Mouse (Mus musculus) urinary bladder, adult 2 months (tissue): ENCODE data around the gene Map3k21. TPM values are rescaled to one million over a fixed set of nuclear protein-coding genes. Genes with fewer than 3 reads are reported as not detected.
A peak's percentile ranks its signal among the peaks of the same experiment; 100 is the strongest.

Experiments
- DNase-seq: peaks from one replicate; pipeline ENCODE4 v3.0.0; 2022; ENCODE audit warnings: low spot score
- polyA plus RNA-seq: library from polyadenylated mRNA; depleted of rRNA; stranded (reverse); fragments of >200 nt; gene quantifications from 2 replicates; pipeline ENCODE4 v1.2.3, GENCODE M21; 2012

Gene Map3k21
- polyA plus RNA-seq, 1 experiment, result 0.44 TPM

DNA sequence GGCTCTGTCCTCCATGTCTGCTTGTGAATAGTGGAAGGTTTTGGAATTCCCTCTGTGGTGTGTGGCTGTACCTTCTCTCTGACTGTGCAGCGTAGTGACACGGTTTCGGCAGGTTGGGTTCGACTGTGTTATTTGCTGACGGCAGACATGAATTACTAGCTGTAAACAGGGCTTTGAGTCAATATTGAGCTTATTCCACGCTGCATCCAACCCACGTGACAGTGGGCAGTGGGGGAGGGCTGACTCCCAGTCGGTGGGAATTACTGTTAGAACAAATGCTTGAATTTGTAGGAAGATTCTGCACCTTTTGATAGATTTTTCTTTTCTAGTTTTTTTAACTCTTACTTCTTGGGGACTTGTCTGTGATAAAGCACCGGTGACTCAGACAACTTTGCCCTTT, 4.1 kb downstream of the Map3k21 start:
- DNase-seq, result no peak

DNA sequence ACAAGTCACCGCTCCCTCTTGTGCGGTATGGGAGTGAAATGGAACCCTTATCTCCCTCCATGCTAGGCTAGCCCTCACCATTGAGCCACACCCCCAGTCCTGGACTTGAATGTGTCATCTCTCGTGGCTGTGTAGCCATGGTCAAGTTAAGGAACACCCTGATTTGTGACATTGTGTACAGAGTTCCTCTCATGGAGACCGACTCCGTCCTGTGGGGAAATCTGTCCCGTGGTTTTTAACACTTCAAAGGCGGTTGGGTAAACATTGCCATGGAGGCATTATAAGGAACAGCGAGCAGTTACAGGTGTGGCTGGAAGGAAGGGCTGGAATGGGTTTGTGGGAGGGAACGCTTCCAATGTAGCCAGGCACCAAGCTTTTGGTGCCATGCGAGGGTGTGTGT, 6.8 kb downstream of the Map3k21 start:
- no peak for DNase-seq

DNA sequence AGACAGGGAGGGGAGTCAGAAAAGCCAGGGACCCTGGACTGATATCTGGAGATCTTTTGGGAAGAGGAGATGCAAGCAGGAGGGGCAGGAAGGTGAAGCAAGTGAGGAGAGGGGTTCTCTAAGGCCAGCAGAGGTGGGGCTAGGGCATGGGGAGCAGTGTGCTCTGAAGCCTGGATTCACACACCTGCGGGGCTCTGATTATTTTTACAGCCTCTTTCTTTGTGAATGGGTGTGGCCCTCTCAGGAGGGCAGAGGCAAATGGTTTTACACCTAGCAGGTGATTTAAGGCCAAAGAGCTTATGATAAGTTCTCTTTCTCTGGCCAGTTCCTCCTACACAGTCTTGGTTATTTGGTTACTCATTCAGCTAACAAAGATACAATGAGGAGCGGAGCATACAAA, 8.5 kb downstream of the Map3k21 start:
- DNase-seq, result no peak

GRCm38 (mm10) chr8:125919560-125919959, 9.3 kb downstream of the Map3k21 start:
- no peak for DNase-seq

GRCm38 (mm10) chr8:125920281-125920680, 10.0 kb downstream of the Map3k21 start:
- DNase-seq, result no peak

DNA sequence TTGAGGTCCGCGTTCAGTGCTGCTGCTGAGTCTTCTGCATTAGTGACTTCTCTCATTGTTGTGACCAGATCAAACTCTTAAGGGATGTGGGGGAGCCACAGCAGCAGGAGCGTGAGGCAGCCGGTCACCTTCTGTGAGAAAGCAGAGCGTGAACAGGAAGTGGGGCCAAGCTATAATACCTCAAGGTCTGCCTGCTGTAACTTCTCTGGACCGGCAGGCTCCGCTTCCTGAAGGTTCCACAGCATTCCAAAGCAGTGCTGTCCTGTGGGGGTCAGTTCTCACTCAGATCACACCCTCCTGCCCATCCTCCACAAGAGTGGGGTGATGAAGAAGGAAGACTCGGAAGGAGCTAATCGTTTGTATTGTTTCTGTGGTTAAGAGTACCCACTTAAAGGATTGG, 10.5 kb downstream of the Map3k21 start:
- DNase-seq, result no peak

DNA sequence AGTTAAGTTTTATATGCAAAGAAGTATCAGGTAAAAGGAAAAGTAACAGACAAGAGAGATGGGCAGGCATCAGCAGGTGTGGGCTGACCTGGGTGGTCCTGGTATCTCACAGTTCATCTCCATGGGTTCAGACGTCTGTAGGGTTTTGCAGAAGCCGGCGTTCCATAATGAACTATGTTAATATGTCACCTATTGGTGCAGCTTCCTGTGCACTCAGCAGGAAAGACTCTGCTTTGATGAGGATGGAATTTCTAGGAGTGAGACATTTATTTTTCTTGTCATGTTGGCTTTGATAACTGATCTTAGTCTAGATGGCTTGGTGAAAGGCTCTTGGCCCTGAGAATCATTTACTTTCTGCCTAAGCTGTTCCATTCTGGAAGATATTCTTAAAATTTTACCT, 12.1 kb downstream of the Map3k21 start:
- DNase-seq, result no peak

GRCm38 (mm10) chr8:125926636-125927035, 16.4 kb downstream of the Map3k21 start:
- no peak for DNase-seq

- DNase-seq, result no peak
Measured at GRCm38 (mm10) chr8:125930276-125931046, 20.2 kb downstream of the Map3k21 start.

DNA sequence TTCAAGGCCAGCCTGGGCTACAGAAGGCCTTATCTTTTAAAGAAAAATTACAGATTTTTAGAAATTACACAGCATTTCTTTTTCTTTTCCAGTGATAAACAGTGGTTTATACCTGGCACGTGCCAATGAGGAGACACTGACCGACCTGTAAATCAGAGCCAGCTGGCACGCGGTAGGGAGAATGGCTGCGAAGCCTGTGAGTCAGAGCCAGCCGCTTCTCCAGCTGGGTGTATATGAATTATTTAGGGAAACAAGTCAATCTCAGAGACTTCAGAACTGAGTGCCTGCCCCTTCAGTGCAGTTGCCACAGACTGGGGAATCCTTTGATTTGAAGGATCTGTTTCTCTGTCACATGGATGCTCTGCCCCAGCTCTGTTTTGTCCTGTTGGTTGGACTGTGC, 21.6 kb downstream of the Map3k21 start:
- DNase-seq, result no peak

GRCm38 (mm10) chr8:125935649-125936048, 25.4 kb downstream of the Map3k21 start:
- DNase-seq, result no peak

GRCm38 (mm10) chr8:125944511-125944910, 34.3 kb downstream of the Map3k21 start:
- DNase-seq, result no peak

- no peak for DNase-seq
Measured at GRCm38 (mm10) chr8:125948696-125949308, 38.6 kb downstream of the Map3k21 start.

DNA sequence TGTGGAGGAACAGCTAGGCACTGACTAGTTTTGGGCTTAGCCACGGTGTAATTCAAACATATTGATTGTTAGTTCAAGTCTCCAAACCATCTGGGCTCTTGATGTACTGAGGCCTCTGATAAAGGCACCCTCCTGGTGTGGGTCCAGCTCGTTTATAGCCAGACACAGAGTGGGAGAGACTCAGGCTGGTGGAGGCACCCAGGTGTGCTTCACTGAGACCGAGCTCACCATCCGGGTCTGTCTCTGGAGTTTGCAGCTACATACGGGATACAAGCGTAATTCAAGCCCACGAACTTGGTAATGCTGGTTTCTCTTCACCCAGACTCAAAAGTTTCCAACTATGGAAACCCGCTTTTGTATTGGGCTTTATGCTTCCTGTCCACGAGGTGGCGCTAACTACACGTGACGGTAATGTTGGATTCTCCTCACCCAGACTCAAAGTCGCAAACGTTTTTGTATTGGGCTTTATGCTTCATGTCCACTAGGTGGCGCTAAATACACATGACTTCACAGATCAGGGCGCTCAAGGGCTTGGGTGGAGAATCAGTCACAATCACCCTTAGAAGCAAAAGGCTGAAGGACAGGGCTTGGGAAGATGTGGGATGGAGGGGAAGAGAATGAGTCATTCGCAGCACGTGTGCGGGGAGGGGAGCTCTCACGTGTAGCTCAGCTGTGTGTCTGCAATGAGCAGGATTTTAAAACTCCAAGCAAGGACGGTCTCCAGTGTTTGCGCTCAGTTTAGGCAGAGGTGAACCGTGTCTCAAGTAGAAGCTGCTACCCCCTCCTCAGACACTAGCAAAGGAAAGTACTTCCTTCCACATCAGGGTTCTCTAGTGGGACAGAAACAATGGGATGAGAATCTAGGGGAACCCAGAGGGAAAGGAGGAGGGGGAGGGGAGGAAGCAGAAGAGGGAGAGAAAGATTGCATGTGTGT, 40.0 kb downstream of the Map3k21 start:
- DNase-seq, result peak; percentile 29

DNA sequence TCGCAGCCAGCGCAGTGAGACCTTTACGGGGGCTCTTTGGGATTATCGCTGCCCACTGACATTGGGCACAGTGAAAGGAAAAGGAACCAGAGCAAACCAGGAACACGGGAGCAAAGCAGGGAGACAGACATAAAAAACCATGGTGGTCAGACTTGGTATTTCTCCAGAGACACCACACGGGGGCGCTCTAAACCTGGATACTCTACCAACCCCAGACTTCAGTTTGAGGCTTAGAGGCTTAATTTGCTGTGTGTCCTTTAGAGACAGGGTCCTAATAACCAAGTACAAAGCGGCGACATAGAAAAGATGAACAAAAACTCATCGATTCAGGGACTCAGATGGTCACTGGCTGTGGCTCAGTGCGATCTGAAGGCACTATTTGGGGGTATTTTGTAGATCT, 45.4 kb downstream of the Map3k21 start:
- no peak for DNase-seq

- DNase-seq, result no peak
Measured at GRCm38 (mm10) chr8:125956796-125957195, 46.5 kb downstream of the Map3k21 start.

DNA sequence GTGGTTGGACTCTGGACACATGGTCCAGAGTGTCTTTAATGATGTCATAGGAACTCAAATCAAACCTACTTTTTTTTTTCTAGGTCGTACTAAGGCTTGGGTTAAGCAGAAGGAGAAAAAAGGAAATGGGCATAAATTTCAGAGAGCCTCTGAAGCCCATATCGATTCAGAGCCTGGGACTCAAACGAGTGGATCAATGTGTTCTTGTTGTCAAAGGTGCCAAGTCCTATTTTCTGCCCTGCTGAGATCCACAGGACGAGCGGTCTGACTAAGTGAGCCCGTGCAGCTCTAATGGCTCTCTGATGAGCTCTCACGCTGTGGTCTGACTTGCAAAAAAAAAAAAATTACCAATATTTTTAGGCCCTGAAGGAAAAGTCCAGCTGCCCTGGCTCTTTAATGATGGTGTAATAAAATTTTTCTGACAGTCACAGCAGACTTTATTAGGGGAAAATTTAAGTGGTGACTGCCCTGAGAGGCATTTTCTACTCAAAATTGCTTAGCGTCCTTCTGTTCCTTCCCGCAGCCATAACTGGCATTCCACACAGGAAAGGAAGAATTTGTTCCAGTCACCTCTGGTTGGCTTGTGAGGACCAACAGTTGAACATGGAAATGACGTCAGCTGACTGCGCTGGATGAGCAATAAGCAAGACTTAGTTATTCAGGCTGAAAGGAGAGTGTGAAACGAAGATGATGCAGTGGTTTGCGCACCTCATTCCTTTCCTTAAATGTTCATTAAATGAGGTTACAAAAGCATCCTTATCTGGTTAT, 47.2 kb downstream of the Map3k21 start:
- no peak for DNase-seq

DNA sequence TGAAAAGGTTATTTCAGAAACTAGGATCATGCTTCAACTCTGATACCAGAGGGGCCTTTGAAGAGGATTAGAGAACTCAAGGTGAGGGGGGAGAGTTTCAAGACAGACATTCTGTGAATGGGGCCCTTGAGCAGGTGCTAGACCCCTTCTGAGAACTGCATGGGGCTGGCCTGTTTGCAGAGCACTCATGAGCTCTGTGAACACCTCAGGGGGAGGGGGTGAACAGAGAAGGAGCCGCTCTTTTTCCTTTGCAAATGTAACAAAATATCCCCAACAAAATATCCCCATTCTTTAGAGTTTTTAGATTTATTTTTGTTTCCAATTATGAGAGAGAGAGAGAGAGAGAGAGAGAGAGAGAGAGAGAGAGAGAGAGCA, 47.7 kb downstream of the Map3k21 start:
- DNase-seq, result no peak

DNA sequence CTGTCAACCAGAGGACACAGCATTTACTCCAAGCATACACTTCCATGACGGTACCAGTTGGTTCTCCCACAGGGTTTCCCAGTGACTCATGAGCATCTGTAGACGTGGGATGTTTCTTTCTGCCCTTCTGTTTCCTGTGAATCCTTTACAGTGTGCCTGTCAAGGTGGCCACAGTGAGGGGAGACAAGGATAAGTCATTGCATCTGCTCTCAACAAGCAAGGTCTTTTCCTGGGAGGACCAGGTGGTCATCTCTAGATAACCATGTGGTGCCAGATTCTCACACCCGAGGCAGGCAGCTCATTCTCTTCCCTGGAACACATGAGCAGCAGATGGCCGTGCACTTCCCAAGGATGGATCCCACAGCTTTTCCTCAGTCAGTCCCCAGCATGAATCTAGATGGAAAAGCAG, 49.1 kb downstream of the Map3k21 start:
- no peak for DNase-seq

- no peak for DNase-seq
Measured at GRCm38 (mm10) chr8:125960037-125960436, 49.8 kb downstream of the Map3k21 start.

DNA sequence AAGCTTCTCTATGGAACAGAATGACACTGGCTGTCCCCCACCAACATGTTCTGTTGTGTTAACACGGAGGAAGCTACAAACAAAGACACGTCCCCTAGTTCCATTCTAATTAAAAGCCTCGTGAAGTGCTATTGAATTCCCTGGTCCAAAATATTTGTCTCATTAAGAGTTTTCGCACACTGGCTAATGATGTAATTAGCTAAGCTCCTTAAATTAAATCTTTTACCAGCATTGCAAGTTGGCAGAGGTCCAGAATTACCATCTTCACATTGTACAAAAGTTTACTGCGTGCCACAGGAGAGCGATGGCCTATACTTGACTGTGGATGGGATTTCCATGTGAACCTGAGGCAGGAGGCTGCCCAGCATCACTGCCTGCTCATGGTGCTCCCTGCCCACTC, 51.5 kb downstream of the Map3k21 start:
- DNase-seq, result no peak

GRCm38 (mm10) chr8:125963807-125964211, 53.6 kb downstream of the Map3k21 start:
- no peak for DNase-seq
